Mouse (Mus musculus) embryonic fibroblast, embryonic 13.5 days (primary cell): ENCODE measurements at regions not wholly inside any gene's neighbourhood (a gene's known extent, or its start where the extent isn't known, plus 50 kb on each side); places are given as distances from the start of the nearest gene placed in this dataset.

ENCODE experiments used
- CTCF ChIP-seq: IDR thresholded peaks from 2 replicates; pipeline ENCODE4 v1.5.1; 2011; ENCODE audit warnings: mild to moderate bottlenecking, control low read depth, low read length, moderate library complexity, borderline replicate concordance; ENCODE audit not compliant: insufficient read depth
- POLR2A ChIP-seq: IDR thresholded peaks from 2 replicates; pipeline ENCODE4 v1.6.1; 2011; ENCODE audit warnings: low read depth, mild to moderate bottlenecking, control low read depth, low read length, moderate library complexity

DNA sequence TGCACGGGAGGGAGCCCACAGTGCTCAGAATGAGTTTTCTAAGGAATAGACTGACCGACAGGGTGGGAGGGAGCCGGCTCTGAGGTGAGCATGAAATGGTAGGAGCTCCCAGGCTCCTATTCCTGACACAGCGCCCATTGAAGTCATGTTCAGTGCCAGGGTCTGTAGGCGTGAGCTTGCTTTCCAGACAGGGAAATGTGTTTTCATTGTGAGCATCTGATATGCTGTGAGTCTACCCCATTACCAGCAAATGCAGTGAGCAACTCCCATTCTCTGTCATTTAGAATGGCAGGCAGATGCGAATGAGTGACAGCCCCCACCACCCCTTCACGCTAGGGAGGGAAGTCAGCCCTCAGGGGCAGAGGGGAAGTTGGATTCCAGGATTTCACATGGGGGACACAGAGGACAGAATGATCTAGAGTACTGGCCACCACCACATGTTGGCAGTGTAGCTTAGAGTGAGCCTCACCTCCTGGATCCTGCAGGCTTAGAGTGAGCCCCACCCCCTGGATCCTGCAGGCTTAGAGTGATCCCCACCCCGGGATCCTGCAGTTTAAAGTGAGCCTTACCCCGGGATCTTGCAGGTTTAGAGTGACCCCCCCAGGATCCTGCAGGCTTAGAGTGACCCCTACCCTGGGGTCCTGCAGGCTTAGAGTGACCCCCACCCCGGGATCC lies 283.2 kb upstream of the Eef2kmt start:
- no peak for TF ChIP-seq CTCF
- TF ChIP-seq POLR2A: no peak
